Mouse (Mus musculus) forelimb bud, embryonic 11.5 days (tissue): Measurements from ENCODE around the gene Steap4.
"Not testable (repeated sequence)": the region's sequence is repeated elsewhere in the genome, so short reads cannot be mapped to it uniquely, and the experiment has no call there.

Experiments
- DNase-seq: peaks from one replicate; pipeline ENCODE4 v3.0.0-alpha.2; 2012; ENCODE audit warnings: low read depth, low spot score

Gene Steap4

DNA sequence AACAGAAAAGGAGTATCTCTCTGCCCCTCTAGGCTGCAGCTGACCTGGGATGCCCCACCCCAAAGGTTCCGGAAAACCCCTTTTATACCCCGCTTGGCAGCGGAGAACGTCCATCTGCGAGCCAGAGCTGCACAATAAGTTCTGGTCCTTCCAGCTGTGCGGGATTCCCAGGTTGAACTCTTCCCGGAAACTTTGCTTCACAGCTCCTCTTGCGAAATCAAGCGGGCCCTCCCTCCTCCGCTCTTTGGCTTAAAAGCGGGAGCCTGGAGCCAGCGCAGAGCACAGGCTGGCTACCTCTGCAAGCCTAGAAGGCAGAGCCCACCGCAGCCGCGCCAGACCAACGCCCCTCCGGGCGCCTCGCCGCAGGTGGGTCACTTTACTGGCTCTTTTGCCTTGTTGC is at the start of gene Steap4:
Steap4 (plus strand) TSS at position 282 of the 400 bp plus-strand sequence.
- no peak for DNase-seq

- peak; percentile 9 for DNase-seq
These were observed 48.3 kb upstream of the Steap4 start for GRCm38 (mm10) chr5:7911975-7912374.

DNA sequence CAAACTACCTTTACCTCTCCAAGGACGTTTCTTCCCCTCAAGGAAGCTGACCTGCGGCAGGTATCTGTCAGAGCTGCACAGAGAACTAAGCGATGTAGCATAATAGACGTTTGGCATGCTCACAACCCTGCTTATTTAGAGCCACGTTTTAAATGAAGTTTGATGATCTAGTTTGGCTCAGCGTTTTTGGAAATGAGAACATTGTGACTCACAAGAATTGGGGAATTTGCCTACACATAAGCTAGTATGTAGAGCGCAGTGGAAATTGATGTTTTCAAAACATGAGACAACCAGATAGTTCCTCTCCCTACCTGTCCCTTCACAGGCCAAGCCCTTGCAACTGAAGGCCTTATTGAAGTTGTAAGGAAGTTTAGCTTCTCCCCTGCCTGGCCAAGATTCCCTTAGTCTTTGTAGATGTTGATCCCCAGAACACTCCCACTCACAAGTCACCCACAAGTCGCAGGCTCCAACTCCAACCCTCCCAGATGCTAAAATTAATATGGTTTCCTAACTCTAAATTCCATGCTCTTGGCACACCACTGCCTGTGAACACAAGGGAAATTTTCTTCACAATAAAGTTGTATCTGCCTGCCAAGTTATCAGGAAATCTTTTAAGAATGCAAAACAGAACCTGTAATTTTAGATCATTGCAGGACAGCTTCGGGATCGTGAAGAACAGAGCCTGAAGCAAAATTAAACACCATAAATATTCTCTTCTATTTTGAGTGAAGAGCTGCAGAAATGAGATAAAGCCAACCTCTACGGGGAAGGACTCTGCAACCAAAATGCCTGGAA is 42.6 kb upstream of the Steap4 start:
- no peak for DNase-seq

- no peak for DNase-seq
These were observed 42.0 kb upstream of the Steap4 start for GRCm38 (mm10) chr5:7918296-7918579.

DNA sequence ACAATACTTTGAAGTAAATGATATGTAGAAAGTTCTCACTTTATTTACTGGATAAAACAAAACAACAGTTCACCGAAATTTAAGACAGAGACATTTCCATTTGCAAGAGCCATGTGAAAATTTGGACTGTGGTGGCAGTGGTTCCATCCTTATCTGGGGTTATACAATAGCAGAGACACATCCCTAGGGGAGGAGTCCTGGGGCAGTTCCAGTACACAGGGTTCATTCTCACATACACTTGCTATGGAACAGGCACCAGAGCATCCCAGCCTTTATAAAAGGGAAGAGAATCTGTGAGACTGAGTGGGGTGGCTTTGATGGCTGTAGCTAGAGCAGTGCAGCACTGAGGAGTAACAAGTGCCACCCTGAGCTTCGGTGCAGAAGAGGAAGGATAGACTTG is 40.6 kb upstream of the Steap4 start:
- DNase-seq = no peak

DNA sequence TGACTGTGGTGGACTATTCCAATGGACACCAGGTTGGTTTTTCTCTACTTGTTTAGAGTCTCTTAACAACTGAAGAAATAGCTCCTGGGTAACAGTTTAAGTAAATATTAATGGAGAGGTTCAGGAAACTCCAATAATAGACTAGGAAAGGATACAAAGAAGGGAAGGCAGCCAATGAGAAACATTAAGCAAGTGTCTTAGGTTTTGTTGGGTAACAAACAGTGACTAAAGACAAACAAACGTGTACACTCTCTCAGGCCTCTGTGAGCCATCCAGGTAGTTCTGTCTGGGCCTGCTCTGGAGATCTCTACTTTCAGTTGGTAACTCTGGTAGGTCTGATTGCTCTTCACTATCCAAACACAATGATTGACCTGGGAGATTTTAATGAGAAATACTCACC is 37.5 kb upstream of the Steap4 start:
- DNase-seq = no peak

- no peak for DNase-seq
These were observed 36.6 kb upstream of the Steap4 start for GRCm38 (mm10) chr5:7923666-7924065.

DNA sequence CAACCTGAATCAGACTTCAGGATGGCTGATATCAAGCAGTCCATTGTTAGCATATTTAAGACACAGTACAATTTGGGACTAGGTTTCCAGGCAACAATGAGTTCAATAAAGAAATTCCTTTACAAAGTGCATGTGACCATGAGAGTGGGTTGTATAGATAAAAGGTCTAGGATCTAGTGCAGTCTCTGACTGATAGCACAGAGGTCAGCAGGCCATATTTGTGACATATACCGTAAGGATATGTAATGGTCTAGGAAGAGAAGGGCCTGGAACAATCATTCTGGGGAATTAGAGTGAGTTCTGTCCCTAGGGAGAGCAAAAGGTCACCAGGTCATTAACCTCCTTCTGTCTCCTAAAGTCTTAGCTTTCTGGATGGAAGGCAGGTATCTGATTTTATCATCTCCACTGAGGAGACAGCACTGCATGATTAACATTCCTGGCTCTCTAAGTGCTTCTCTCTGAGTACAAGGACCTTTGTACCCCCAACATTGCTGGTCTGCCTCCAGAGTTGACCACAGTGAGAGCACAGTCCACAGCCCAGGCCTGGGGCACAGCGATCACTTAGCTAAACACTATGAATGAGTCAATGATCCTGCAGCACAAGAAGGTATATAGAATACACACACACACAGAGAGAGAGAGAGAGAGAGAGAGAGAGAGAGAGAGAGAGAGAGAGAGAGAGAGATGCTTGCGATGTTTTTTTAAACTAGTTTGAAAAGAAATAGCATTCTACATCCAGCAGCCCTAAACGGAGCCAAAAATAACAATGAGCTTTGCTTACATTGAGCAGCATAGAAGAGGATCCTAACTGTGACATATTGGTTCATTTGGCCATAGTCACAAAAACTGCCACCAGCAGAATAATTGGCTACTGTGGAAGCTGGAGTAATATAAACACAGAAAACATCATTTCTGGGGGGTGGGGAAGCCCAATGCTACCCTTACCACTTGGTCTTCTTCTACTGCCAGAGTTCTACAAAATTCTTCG is 27.7 kb upstream of the Steap4 start:
- DNase-seq = no peak

DNA sequence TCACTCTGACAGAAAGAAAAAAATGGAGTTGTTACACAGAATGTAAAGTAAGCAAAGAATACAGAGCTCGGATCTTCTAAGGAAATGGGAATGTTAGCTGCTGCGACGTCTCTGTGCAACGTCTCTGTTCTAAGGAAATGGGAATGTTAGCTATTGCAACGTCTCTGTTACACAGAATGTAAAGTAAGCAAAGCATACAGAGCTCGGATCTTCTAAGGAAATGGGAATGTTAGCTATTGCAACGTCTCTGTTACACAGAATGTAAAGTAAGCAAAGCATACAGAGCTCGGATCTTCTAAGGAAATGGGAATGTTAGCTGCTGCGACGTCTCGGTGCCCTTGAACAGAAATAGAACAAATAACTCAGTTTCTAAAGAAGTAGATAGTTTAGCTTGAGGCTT is 26.8 kb upstream of the Steap4 start:
- DNase-seq = not testable (repeated sequence)

GRCm38 (mm10) chr5:7933933-7934675 is 26.2 kb upstream of the Steap4 start:
- no peak for DNase-seq

DNA sequence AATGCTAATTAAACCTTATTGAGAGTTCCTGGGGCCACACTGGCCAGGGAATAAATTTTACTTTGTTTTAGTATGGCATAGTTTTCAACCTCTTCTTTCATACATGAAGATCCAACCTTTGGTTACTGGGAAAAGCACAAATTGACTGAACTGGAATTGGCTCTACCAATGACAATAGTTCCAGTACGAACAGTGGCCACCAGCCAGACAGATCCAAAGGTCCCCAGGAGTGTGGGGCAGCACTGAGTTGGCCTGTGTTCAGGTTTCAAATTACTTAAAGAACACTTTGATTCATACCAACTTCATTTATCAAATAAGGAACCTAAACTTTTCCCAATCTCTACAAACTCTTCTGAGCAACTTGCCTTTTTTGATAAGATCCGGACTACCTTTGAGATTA is 5.4 kb upstream of the Steap4 start:
- DNase-seq = no peak

- no peak for DNase-seq
These were observed 4.8 kb upstream of the Steap4 start for GRCm38 (mm10) chr5:7955371-7955966.

GRCm38 (mm10) chr5:7958061-7958460 is 2.2 kb upstream of the Steap4 start:
- DNase-seq = no peak

DNA sequence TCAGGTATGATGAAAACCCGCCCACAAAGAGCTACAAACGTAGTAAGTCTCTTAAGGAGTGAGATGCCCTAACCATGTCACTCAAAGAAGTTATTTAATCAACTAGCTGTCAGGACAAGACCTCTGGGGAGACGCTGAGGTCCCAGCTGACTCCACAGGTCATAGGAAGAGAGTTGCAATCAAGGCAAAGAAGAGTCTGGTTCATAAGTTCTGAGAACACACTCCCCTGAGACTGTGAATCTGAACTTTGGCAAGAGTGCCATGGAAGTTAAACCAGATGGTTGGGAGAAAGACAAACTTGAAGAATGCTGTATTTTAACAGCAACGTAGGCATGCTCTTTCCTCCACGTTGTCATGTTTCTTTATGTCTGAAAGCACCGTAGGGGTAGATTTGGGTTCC is 971 bp upstream of the Steap4 start:
- DNase-seq = no peak

GRCm38 (mm10) chr5:7961113-7961512 is 856 bp downstream of the Steap4 start:
- DNase-seq = no peak

GRCm38 (mm10) chr5:7965281-7965680 is 5.0 kb downstream of the Steap4 start:
- DNase-seq = peak; percentile 32

GRCm38 (mm10) chr5:7968152-7968551 is 7.9 kb downstream of the Steap4 start:
- no peak for DNase-seq

GRCm38 (mm10) chr5:7972266-7972665 is 12.0 kb downstream of the Steap4 start:
- no peak for DNase-seq

DNA sequence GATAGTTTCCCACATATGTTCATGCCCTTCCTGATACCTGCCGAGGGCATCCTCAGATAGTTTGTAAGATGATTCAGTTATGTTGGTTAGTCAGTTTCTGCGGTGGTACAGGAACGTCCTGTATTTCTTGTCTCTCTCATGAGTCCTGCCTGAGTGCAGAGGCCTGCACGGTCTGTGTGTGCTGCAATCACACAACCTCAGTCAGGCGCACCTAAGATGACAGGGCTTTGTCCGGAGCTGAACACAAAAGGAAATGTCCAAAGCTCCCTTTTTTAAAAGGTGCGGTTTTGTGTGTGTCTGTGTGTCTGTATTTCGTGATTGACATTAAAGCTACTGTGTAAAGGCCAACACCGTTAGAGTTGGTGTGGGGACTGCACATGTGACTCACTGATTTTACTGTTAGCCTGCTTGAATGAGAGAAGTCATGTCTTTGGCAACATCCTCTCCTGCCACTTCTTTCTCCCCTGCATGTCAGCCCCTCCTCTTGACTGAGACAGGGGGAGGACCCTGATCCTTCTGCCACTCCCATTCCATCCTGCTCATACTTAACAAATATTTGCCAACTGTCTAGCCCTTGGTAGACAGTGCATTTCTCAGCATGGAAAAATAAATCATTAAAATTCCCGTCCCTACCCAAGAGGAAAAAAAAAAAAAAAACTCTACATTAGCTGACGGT is 14.4 kb downstream of the Steap4 start:
- no peak for DNase-seq

DNA sequence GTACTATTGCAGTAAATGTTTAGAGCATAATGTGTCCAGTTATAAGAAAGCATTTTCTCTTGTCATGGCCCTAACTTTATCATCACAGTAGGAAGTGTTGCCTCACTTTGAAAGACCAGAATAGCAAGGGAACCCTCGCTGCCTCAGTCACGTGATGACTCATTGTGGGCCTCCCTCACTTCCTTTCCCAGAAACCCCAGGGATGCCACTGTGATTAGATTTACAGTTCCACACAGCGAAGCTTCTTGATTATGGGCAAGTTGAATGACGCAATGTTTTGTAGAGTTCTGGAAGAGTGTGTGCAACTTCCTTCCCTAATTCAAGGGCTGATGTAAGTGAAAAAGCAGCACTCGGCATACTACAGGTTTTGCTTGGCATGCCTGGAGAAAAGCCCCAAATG is 20.3 kb downstream of the Steap4 start:
- DNase-seq = no peak

GRCm38 (mm10) chr5:7987962-7988361 is 27.7 kb downstream of the Steap4 start:
- DNase-seq = no peak
